Mouse (Mus musculus): Measurements from ENCODE around the gene Terb2. TPM values are rescaled to one million over a fixed set of nuclear protein-coding genes. Genes with fewer than 3 reads are reported as not detected.

Gene Terb2
- polyA plus RNA-seq, 1 experiment = not detected

- H3K36me3 ChIP-seq (ENCODE audit: control insufficient read depth, insufficient read depth) = no peaks in the 10 kb centered on the region
- no peaks in the 10 kb centered on the region for H3K79me2 ChIP-seq (ENCODE audit: control insufficient read depth, insufficient read depth)
- no peak overlapping the region for H3K4me3 ChIP-seq (ENCODE audit: insufficient read depth, poor library complexity, severe bottlenecking)
- TF ChIP-seq FOSL1 (IDR thresholded peaks at IDR 0.05; ENCODE audit: insufficient read depth, low read length, poor library complexity, severe bottlenecking) (no peak), MAX (IDR thresholded peaks at IDR 0.05) (no peak), MYOG (IDR thresholded peaks at IDR 0.05; ENCODE audit: control insufficient read depth, extremely low read depth, insufficient read length) (no peak), CEBPB (IDR thresholded peaks at IDR 0.05; ENCODE audit: low read depth) (no peak), USF1 (IDR thresholded peaks at IDR 0.05; ENCODE audit: low read depth) (no peak)
- H3K79me3 ChIP-seq (ENCODE audit: low read depth) = no peaks in the 10 kb centered on the region
- H3ac ChIP-seq (ENCODE audit: control insufficient read depth, insufficient read length, low read depth) = no peak overlapping the region
- no peaks in the 10 kb centered on the region for H3K27me3 ChIP-seq (ENCODE audit: control insufficient read depth, insufficient read depth, insufficient read length)
These were observed 54.7 kb downstream of the Terb2 start for GRCm38 (mm10) chr2:122240735-122241134.

- Histone ChIP-seq H3K4me3 (ENCODE audit: insufficient read depth, poor library complexity, severe bottlenecking) (no peak overlapping the region), H3K79me2 (ENCODE audit: control insufficient read depth, insufficient read depth) (no peaks in the 10 kb centered on the region), H3K79me3 (ENCODE audit: low read depth) (no peaks in the 10 kb centered on the region), H3ac (ENCODE audit: control insufficient read depth, insufficient read length, low read depth) (no peak overlapping the region), H3K27me3 (ENCODE audit: control insufficient read depth, insufficient read depth, insufficient read length) (no peaks in the 10 kb centered on the region), H3K36me3 (ENCODE audit: control insufficient read depth, insufficient read depth) (no peaks in the 10 kb centered on the region)
- TF ChIP-seq MYOD1 (IDR thresholded peaks at IDR 0.05; ENCODE audit: control insufficient read depth, insufficient read length, low read depth) (no peak), MAX (IDR thresholded peaks at IDR 0.05) (no peak), CEBPB (IDR thresholded peaks at IDR 0.05; ENCODE audit: low read depth) (no peak)
These were observed 55.2 kb downstream of the Terb2 start for GRCm38 (mm10) chr2:122241226-122241625.

- H3ac ChIP-seq (ENCODE audit: control insufficient read depth, insufficient read length, low read depth) = no peak overlapping the region
- H3K27me3 ChIP-seq (ENCODE audit: control insufficient read depth, insufficient read depth, insufficient read length) = no peaks in the 10 kb centered on the region
- no peak for TF ChIP-seq MAX (IDR thresholded peaks at IDR 0.05)
- no peak for TF ChIP-seq CTCF (IDR thresholded peaks at IDR 0.05; ENCODE audit: control insufficient read depth, insufficient read depth, insufficient read length)
- TF ChIP-seq USF1 (IDR thresholded peaks at IDR 0.05; ENCODE audit: low read depth) = no peak
- TF ChIP-seq MYOD1 (IDR thresholded peaks at IDR 0.05; ENCODE audit: control insufficient read depth, insufficient read length, low read depth) = no peak
- no peak for TF ChIP-seq MYOG (IDR thresholded peaks at IDR 0.05; ENCODE audit: control insufficient read depth, extremely low read depth, insufficient read length)
- TF ChIP-seq CEBPB (IDR thresholded peaks at IDR 0.05; ENCODE audit: low read depth) = no peak
- TF ChIP-seq FOSL1 (IDR thresholded peaks at IDR 0.05; ENCODE audit: insufficient read depth, low read length, poor library complexity, severe bottlenecking) = no peak
- H3K79me3 ChIP-seq (ENCODE audit: low read depth) = no peaks in the 10 kb centered on the region
- no peak overlapping the region for H3K4me3 ChIP-seq (ENCODE audit: insufficient read depth, poor library complexity, severe bottlenecking)
- no peaks in the 10 kb centered on the region for H3K36me3 ChIP-seq (ENCODE audit: control insufficient read depth, insufficient read depth)
- no peaks in the 10 kb centered on the region for H3K79me2 ChIP-seq (ENCODE audit: control insufficient read depth, insufficient read depth)
These were observed 55.9 kb downstream of the Terb2 start for GRCm38 (mm10) chr2:122241935-122242334.

- no peak for TF ChIP-seq MAX (IDR thresholded peaks at IDR 0.05)
- TF ChIP-seq CTCF (IDR thresholded peaks at IDR 0.05; ENCODE audit: control insufficient read depth, insufficient read depth, insufficient read length) = peak; percentile 68
- Histone ChIP-seq H3K36me3 (ENCODE audit: control insufficient read depth, insufficient read depth) (no peaks in the 10 kb centered on the region), H3K79me2 (ENCODE audit: control insufficient read depth, insufficient read depth) (no peaks in the 10 kb centered on the region), H3K27me3 (ENCODE audit: control insufficient read depth, insufficient read depth, insufficient read length) (no peaks in the 10 kb centered on the region), H3K79me3 (ENCODE audit: low read depth) (no peaks in the 10 kb centered on the region), H3ac (ENCODE audit: control insufficient read depth, insufficient read length, low read depth) (no peak overlapping the region), H3K4me3 (ENCODE audit: insufficient read depth, poor library complexity, severe bottlenecking) (no peak overlapping the region)
These were observed 57.6 kb downstream of the Terb2 start for GRCm38 (mm10) chr2:122243671-122244131.

- H3ac ChIP-seq (ENCODE audit: control insufficient read depth, insufficient read length, low read depth) = no peak overlapping the region
- H3K36me3 ChIP-seq (ENCODE audit: control insufficient read depth, insufficient read depth) = peaks cover 4% of the 10 kb centered on the region
- no peaks in the 10 kb centered on the region for H3K79me3 ChIP-seq (ENCODE audit: low read depth)
- no peaks in the 10 kb centered on the region for H3K79me2 ChIP-seq (ENCODE audit: control insufficient read depth, insufficient read depth)
- no peaks in the 10 kb centered on the region for H3K27me3 ChIP-seq (ENCODE audit: control insufficient read depth, insufficient read depth, insufficient read length)
- TF ChIP-seq CTCF (IDR thresholded peaks at IDR 0.05; ENCODE audit: control insufficient read depth, insufficient read depth, insufficient read length) (no peak), FOSL1 (IDR thresholded peaks at IDR 0.05; ENCODE audit: insufficient read depth, low read length, poor library complexity, severe bottlenecking) (no peak), MAX (IDR thresholded peaks at IDR 0.05) (no peak), CEBPB (IDR thresholded peaks at IDR 0.05; ENCODE audit: low read depth) (no peak), MYOG (IDR thresholded peaks at IDR 0.05; ENCODE audit: control insufficient read depth, extremely low read depth, insufficient read length) (no peak), MYOD1 (IDR thresholded peaks at IDR 0.05; ENCODE audit: control insufficient read depth, insufficient read length, low read depth) (no peak), USF1 (IDR thresholded peaks at IDR 0.05; ENCODE audit: low read depth) (no peak)
- H3K4me3 ChIP-seq (ENCODE audit: insufficient read depth, poor library complexity, severe bottlenecking) = no peak overlapping the region
These were observed 61.7 kb downstream of the Terb2 start for GRCm38 (mm10) chr2:122247786-122248185.

GRCm38 (mm10) chr2:122255997-122256396 is 69.9 kb downstream of the Terb2 start:
- H3K36me3 ChIP-seq (ENCODE audit: control insufficient read depth, insufficient read depth) = no peaks in the 10 kb centered on the region
- no peaks in the 10 kb centered on the region for H3K27me3 ChIP-seq (ENCODE audit: control insufficient read depth, insufficient read depth, insufficient read length)
- H3K79me2 ChIP-seq (ENCODE audit: control insufficient read depth, insufficient read depth) = no peaks in the 10 kb centered on the region
- no peak for TF ChIP-seq CTCF (IDR thresholded peaks at IDR 0.05; ENCODE audit: control insufficient read depth, insufficient read depth, insufficient read length)
- TF ChIP-seq MAX (IDR thresholded peaks at IDR 0.05) = no peak
- TF ChIP-seq MYOD1 (IDR thresholded peaks at IDR 0.05; ENCODE audit: control insufficient read depth, insufficient read length, low read depth) = no peak
- TF ChIP-seq MYOG (IDR thresholded peaks at IDR 0.05; ENCODE audit: control insufficient read depth, extremely low read depth, insufficient read length) = no peak
- no peak for TF ChIP-seq FOSL1 (IDR thresholded peaks at IDR 0.05; ENCODE audit: insufficient read depth, low read length, poor library complexity, severe bottlenecking)
- TF ChIP-seq USF1 (IDR thresholded peaks at IDR 0.05; ENCODE audit: low read depth) = no peak
- no peak for TF ChIP-seq CEBPB (IDR thresholded peaks at IDR 0.05; ENCODE audit: low read depth)
- H3K4me3 ChIP-seq (ENCODE audit: insufficient read depth, poor library complexity, severe bottlenecking) = no peak overlapping the region
- H3ac ChIP-seq (ENCODE audit: control insufficient read depth, insufficient read length, low read depth) = no peak overlapping the region
- no peaks in the 10 kb centered on the region for H3K79me3 ChIP-seq (ENCODE audit: low read depth)

Other genes with a start within 250 kb of the Terb2 start
- 5.4 TPM for gene Ctdspl2, start 230.3 kb upstream of the Terb2 start, polyA plus RNA-seq (2012; fragmentation: generic; extraction: Trizol)
- 0.22 TPM for gene Mageb3, start 230.2 kb upstream of the Terb2 start, polyA plus RNA-seq (2012; fragmentation: generic; extraction: Trizol)
- 5.6 TPM for gene Eif3j1, start 157.7 kb upstream of the Terb2 start, polyA plus RNA-seq (2012; fragmentation: generic; extraction: Trizol)
- gene Spg11, start 67.9 kb upstream of the Terb2 start, polyA plus RNA-seq (2012; fragmentation: generic; extraction: Trizol) = 4.2 TPM
- gene B2m, start 38.6 kb upstream of the Terb2 start, polyA plus RNA-seq (2012; fragmentation: generic; extraction: Trizol) = 215 TPM
- 0.06 TPM for gene Trim69, start 25.6 kb upstream of the Terb2 start, polyA plus RNA-seq (2012; fragmentation: generic; extraction: Trizol)
- not detected for gene Patl2, start 83 bp upstream of the Terb2 start, polyA plus RNA-seq (2012; fragmentation: generic; extraction: Trizol)
- 23.0 TPM for gene Sord, start 48.5 kb downstream of the Terb2 start, polyA plus RNA-seq (2012; fragmentation: generic; extraction: Trizol)
- gene Duox2, start 112.2 kb downstream of the Terb2 start, polyA plus RNA-seq (2012; fragmentation: generic; extraction: Trizol) = 0.20 TPM
- gene Duoxa2, start 112.6 kb downstream of the Terb2 start, polyA plus RNA-seq (2012; fragmentation: generic; extraction: Trizol) = not detected
- 7.9 TPM for gene Duoxa1, start 127.5 kb downstream of the Terb2 start, polyA plus RNA-seq (2012; fragmentation: generic; extraction: Trizol)
- 0.14 TPM for gene Duox1, start 129.4 kb downstream of the Terb2 start, polyA plus RNA-seq (2012; fragmentation: generic; extraction: Trizol)
- 38.7 TPM for gene Shf, start 182.9 kb downstream of the Terb2 start, polyA plus RNA-seq (2012; fragmentation: generic; extraction: Trizol)
- gene Slc28a2, start 240.2 kb downstream of the Terb2 start, polyA plus RNA-seq (2012; fragmentation: generic; extraction: Trizol) = 0.01 TPM